Mouse (Mus musculus) C2C12 (cell line): ENCODE data around the gene Ift140. TPM values are rescaled to one million over a fixed set of nuclear protein-coding genes. Genes with fewer than 3 reads are reported as not detected.
"Not testable (repeated sequence)": the region's sequence is repeated elsewhere in the genome, so short reads cannot be mapped to it uniquely, and the experiment has no call there.

Source experiments
- H3K27me3 ChIP-seq: one replicate; pipeline ENCODE4 v1.6.1; 2011; ENCODE audit not compliant: control insufficient read depth, insufficient read depth, insufficient read length
- H3K36me3 ChIP-seq: one replicate; pipeline ENCODE4 v1.6.1; 2011; ENCODE audit not compliant: control insufficient read depth, insufficient read depth
- H3K4me3 ChIP-seq: one replicate; pipeline ENCODE4 v1.5.1; 2011; ENCODE audit warnings: mild to moderate bottlenecking, control low read depth; ENCODE audit not compliant: poor library complexity, insufficient read depth, severe bottlenecking
- H3K79me2 ChIP-seq: one replicate; pipeline ENCODE4 v1.6.1; 2011; ENCODE audit not compliant: control insufficient read depth, insufficient read depth
- H3K79me3 ChIP-seq: one replicate; pipeline ENCODE4 v1.6.1; 2011; ENCODE audit warnings: low read depth, control low read depth
- H3ac ChIP-seq: one replicate; pipeline ENCODE3; 2011; ENCODE audit warnings: low read depth; ENCODE audit not compliant: control insufficient read depth, insufficient read length
- CEBPB ChIP-seq: IDR thresholded peaks from one replicate; pipeline ENCODE4 v1.6.1; 2011; ENCODE audit warnings: low read depth, mild to moderate bottlenecking, control low read depth, moderate library complexity
- CTCF ChIP-seq: IDR thresholded peaks from one replicate; pipeline ENCODE4 v1.5.1; 2011; ENCODE audit not compliant: control insufficient read depth, insufficient read depth, insufficient read length
- FOSL1 ChIP-seq: IDR thresholded peaks from one replicate; pipeline ENCODE4 v1.8.0; 2011; ENCODE audit warnings: mild to moderate bottlenecking, low read length; ENCODE audit not compliant: poor library complexity, insufficient read depth, severe bottlenecking
- MAX ChIP-seq: IDR thresholded peaks from one replicate; pipeline ENCODE4 v1.6.1; 2011; ENCODE audit warnings: mild to moderate bottlenecking, control low read depth
- MYOD1 ChIP-seq: IDR thresholded peaks from one replicate; pipeline ENCODE4 v1.6.1; 2011; ENCODE audit warnings: low read depth; ENCODE audit not compliant: control insufficient read depth, insufficient read length
- MYOG ChIP-seq: IDR thresholded peaks from one replicate; pipeline ENCODE4 v1.6.1; 2011; ENCODE audit not compliant: control insufficient read depth, insufficient read length; ENCODE audit errors: extremely low read depth
- USF1 ChIP-seq: IDR thresholded peaks from one replicate; pipeline ENCODE4 v1.6.1; 2011; ENCODE audit warnings: low read depth, mild to moderate bottlenecking, control low read depth, moderate library complexity
- polyA plus RNA-seq: library from polyadenylated mRNA; unstranded; fragments of >200 nt; fragmentation: generic; extraction: Trizol; gene quantifications from one replicate; pipeline ENCODE4 v1.2.1, GENCODE M21; 2012; ENCODE audit warnings: missing spikeins

Ift140 gene
- polyA plus RNA-seq, 1 experiment = 7.5 TPM

DNA sequence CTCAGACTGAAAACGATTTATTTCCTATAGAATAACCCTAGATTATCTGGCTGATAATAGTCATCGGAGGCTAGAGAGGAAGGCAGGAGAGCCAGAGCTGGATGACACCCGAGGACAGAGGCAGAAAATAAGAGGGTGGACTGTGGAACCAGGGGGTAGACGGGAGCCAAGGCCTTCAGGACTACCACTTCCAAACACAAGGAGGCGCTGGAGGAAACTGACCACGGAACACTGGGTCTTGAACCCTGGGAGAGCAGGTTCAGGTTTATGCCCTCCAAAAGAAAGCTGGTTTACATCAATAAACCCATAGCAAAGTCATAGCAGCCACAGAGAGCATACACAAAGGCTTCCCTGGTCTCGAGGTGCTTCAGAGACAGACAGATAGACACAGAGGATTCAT is 108.1 kb downstream of the Ift140 start:
- Histone ChIP-seq H3K36me3 (no peaks in the 10 kb centered on the region), H3K79me3 (no peaks in the 10 kb centered on the region), H3K27me3 (peaks cover 19% of the 10 kb centered on the region), H3K4me3 (no peak overlapping the region), H3K79me2 (no peaks in the 10 kb centered on the region), H3ac (no peak overlapping the region)
- TF ChIP-seq MYOD1 (no peak), USF1 (no peak), MYOG (no peak), CTCF (no peak), FOSL1 (no peak), CEBPB (no peak), MAX (no peak)

DNA sequence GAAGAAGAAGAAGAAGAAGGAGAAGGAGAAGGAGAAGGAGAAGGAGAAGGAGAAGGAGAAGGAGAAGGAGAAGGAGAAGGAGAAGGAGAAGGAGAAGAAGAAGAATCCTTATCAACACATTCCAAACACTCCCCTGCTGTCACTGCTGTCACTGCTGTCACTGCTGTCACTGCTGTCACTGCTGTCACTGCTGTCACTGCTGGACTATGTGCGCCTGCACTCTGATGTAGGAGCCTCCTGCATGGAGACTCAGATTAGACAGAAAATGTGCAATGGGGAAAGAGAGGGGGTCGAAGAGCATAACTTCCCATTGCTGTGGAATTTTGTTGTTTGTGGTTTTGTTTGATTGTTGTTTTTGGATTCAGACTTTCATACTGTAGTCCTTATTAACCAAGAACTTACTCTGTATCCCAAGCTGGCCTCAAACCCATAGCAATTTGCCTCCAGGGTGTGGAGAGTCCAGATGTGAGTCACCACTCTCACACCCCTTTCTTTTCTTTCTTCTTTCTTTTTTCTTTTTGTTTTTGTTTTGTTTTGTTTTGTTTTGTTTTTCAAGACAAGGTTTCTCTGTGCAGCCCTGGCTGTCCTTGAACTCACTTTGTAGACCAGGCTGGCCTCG is 109.7 kb downstream of the Ift140 start:
- not testable (repeated sequence) for H3K4me3 ChIP-seq, H3K36me3 ChIP-seq, H3K79me3 ChIP-seq, H3K79me2 ChIP-seq, H3ac ChIP-seq
- H3K27me3 ChIP-seq = peaks cover 19% of the 10 kb centered on the region

DNA sequence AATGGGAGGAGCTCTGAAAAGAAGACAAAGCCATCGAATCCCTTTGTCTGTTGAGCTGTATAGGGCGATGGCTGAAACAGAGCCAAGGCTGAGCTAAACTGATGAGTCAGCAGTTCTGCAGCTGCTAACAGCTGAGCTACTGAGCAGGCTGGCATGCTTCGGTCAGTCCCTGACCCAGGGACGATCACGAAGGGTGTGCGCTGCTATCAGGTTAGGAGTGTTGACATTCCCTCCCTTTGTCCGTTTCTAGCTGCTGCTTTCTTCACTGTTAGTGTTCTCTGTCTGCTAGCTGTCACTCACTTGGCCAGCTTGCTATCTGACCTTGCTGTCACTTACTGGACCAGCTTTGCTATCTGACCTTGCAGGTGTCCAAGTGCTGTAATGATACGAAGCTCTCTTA is 111.2 kb downstream of the Ift140 start:
- H3K27me3 ChIP-seq = peaks cover 19% of the 10 kb centered on the region
- TF ChIP-seq CTCF = no peak
- TF ChIP-seq USF1 = no peak
- TF ChIP-seq FOSL1 = no peak
- no peak for TF ChIP-seq MAX
- no peak for TF ChIP-seq MYOG
- TF ChIP-seq CEBPB = no peak
- no peak for TF ChIP-seq MYOD1

DNA sequence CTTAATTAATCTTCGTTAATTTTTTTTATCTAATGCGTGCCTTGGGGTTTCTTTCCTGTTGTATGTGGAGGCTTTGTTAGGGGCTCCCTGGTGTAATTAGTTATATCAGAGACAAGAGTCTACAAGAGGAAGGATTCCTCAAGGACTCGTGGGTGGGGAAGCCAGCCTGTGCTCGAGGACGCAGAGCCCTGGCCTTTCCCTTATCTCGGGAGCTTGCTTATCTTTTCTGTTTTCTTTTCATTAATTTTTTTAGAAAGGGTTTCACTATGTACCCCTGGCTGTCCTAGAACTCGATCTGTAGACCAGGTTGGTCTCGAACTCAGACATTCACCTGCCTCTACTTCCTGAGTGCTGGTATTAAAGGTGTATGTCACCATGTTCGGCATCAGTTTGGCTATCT is 111.8 kb downstream of the Ift140 start:
- Histone ChIP-seq H3K79me2 (no peaks in the 10 kb centered on the region), H3K79me3 (no peaks in the 10 kb centered on the region), H3K4me3 (no peak overlapping the region), H3ac (no peak overlapping the region), H3K36me3 (no peaks in the 10 kb centered on the region), H3K27me3 (peaks cover 17% of the 10 kb centered on the region)
- no peak for TF ChIP-seq MAX
- no peak for TF ChIP-seq MYOG
- no peak for TF ChIP-seq CTCF
- no peak for TF ChIP-seq MYOD1
- TF ChIP-seq CEBPB = no peak
- no peak for TF ChIP-seq FOSL1

More for the DNA sequence above, 111.2 kb downstream of the Ift140 start:
- H3ac ChIP-seq = no peak overlapping the region
- H3K79me3 ChIP-seq = no peaks in the 10 kb centered on the region
- H3K79me2 ChIP-seq = no peaks in the 10 kb centered on the region
- no peak overlapping the region for H3K4me3 ChIP-seq
- H3K36me3 ChIP-seq = no peaks in the 10 kb centered on the region

DNA sequence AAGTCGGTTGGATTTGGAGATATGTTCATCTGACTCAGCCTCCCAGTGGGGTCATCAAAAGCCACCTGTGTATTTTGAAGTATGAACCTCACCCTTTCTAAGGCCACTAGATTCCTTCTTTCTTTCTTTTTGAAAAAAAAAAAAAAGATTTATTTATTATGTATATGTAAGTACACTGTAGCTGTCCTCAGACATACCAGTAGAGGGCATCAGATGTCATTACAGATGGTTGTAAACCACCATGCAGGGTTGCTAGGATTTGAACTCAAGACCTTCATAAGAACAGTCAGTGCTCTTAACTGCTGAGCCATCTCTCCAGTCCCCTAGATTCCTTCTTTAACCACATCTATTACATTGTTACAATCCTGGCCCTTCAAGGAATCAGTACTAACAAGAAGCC is 114.2 kb downstream of the Ift140 start:
- peaks cover 14% of the 10 kb centered on the region for H3K79me3 ChIP-seq
- no peaks in the 10 kb centered on the region for H3K27me3 ChIP-seq
- no peaks in the 10 kb centered on the region for H3K36me3 ChIP-seq
- H3K79me2 ChIP-seq = peaks cover 18% of the 10 kb centered on the region
- TF ChIP-seq CTCF (no peak), MAX (no peak), MYOG (no peak), FOSL1 (no peak), USF1 (no peak), CEBPB (no peak), MYOD1 (no peak)
- H3K4me3 ChIP-seq = no peak overlapping the region
- no peak overlapping the region for H3ac ChIP-seq

DNA sequence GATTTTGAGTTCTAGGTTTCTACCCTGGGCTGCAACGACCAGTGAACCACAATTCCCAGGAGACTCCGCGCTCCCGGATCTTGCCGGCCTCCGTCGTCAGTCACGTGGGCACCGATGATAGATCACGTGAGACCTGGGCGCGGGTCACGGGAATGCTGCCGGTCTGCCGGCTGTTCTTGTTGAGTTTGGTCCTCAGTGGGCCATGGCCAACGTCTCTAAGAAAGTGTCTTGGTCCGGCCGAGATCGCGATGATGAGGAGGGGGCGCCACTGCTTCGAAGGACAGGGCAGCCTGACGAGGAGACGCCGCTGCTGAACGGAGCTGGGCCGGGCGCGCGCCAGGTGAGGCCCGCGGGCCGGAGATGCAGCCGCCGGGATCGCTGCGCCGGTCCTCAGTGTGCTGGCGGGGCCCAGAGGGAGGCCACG is 117.4 kb downstream of the Ift140 start, which contains the start of gene Clcn7:
TSS of gene Clcn7 (plus strand) at position 117 of the 424 bp plus-strand sequence.
- no peak for TF ChIP-seq FOSL1
- TF ChIP-seq USF1 = peak; percentile 100
- TF ChIP-seq CEBPB = no peak
- TF ChIP-seq MAX = peak; percentile 56
- TF ChIP-seq CTCF = no peak
- TF ChIP-seq MYOD1 = no peak
- TF ChIP-seq MYOG = no peak
- no peaks in the 10 kb centered on the region for H3K27me3 ChIP-seq
- H3K4me3 ChIP-seq = peak within 1 kb of the TSS; percentile 71
- H3K79me3 ChIP-seq = peaks cover 21% of the 10 kb centered on the region
- no peaks in the 10 kb centered on the region for H3K36me3 ChIP-seq
- H3ac ChIP-seq = peak within 1 kb of the TSS; percentile 100
- H3K79me2 ChIP-seq = peaks cover 45% of the 10 kb centered on the region
